Mouse (Mus musculus): Measurements from ENCODE around the gene Sugct.

Sugct gene

DNA sequence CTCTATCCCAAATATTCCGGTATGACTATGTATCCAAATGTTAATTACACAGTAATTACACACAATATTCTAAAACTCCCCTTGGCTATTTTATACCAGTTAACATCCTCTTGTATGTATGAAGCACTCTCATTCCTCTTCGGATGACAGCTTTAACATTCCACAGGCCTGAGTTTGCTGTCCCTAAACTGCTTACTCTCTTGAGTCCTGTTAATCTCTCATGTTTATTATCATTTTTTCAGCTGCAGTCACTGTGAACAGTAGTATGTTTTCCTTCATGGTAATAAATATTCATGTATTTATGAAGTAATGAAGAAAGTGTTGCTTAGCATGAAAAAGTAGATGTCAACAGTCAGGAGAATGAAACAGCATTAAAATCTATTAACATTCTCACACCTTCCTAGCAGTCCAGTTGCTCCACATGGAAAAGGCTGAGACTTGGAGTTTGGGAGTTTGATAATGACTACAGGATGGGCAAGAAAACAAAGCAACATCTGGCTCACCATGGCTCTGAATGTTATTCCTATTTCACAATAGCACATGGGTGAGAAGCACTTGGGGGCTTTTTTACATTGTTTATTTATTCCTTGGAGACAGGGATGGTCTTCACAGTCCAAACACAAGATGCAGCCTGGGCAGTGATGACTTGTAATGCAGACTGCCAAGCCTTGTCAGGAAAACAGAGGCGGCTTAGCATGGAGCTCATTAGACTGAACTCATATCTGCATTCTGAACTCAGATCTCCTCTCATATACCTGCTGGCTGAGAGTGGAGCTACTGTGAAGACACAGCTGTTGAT is 651.7 kb downstream of the Sugct start:
- DNase-seq (ENCODE audit: extremely low read depth, insufficient read length, low spot score): no peak

GRCm38 (mm10) chr13:17042332-17042731 is 653.0 kb downstream of the Sugct start:
- no peak for DNase-seq (ENCODE audit: extremely low read depth, insufficient read length, low spot score)

DNA sequence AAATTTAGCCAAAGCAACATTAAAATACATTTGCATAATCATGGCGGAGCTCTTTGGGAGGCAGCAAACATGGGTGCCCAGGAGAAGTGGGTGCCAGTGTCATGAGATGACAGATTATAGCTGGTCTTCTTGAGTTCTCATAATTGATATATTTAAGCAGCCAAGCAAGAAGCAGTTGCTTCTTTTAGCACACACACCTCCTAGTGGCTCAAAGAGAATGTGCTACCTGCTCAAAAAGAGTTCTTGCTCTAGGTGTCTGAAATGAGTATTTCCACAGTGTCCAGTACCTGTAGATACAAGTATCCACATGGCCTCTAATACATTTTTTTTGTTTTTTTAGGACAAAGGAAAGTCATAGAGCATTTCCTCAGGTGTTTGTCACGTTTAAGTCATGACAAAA is 655.6 kb downstream of the Sugct start:
- no peak for DNase-seq (ENCODE audit: extremely low read depth, insufficient read length, low spot score)

- no peak for DNase-seq (ENCODE audit: extremely low read depth, insufficient read length, low spot score)
Measured at GRCm38 (mm10) chr13:17038341-17038740, 657.0 kb downstream of the Sugct start.

- no peak for DNase-seq (ENCODE audit: extremely low read depth, insufficient read length, low spot score)
Measured at GRCm38 (mm10) chr13:17037899-17038298, 657.5 kb downstream of the Sugct start.

DNA sequence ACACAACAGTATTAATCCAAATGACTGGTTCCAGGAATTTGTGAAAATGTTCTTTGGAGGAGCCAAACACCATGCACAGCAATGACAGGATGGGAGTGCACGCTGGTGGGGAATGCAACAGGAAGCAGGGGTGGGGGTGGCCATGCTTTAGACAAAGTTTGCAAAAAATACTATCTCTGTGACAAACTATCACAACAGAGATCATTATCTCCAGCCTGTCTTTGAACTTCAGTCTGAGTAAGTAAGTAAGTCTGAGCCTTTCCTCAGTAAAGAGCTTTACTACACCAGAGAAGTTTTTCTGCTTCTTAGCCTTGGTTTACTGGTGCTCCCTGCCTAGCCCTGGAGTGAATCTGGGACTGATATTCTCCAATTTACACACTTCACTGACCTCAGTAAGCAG is 664.6 kb downstream of the Sugct start:
- no peak for DNase-seq (ENCODE audit: extremely low read depth, insufficient read length, low spot score)

GRCm38 (mm10) chr13:17028595-17028994 is 666.8 kb downstream of the Sugct start:
- peak; percentile 57 for DNase-seq (ENCODE audit: extremely low read depth, insufficient read length, low spot score)

DNA sequence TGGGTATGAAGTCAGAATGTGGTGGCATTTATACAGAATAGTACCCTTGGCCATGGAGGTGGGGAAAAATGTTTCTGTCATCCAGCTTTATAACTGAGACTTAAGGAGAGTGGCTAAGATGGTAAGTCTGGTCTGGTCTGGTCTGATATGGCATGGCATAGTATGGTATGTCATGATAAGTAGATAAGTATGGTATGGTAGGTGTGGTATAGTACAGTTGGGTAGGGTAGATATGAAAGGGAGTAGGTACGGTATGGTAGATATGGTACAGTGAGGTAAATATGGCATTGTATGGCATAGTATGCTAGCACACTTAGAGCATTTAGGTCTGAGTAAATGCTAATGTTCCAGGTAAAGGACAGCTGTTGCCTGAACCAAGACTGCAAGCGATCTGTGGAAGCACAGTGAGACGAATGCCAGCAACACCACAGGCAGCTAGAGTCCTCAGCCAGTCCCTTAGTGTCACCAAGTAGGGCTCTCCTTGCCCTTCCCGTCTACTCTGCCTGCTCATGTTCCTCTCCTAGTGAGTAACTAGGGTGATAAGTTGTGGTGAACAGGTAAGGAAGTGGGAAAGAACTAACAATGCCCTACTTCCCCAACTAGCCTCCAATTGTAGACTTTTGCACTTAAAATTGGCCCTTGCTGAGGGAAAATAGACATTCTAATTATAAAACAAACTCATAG is 667.4 kb downstream of the Sugct start:
- no peak for DNase-seq (ENCODE audit: extremely low read depth, insufficient read length, low spot score)

DNA sequence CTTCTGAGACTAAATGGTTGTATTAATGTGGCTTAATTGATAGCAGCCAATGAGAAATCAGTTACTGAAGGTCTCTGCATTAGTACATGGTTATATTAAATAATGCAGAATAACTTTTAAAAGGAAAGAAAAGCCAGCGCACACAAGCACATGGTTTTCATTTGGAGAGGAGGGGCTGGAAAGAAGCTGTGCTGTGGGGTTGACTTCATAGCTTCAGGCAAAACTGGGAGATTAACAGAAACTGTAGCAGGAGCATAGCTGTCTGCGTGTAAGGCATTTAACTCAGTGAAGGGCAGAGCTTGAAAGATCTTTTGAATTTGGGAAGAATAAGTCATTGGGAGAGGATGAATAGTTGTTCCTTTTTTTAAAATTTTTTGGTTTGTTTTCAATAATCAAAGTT is 668.4 kb downstream of the Sugct start:
- no peak for DNase-seq (ENCODE audit: extremely low read depth, insufficient read length, low spot score)

DNA sequence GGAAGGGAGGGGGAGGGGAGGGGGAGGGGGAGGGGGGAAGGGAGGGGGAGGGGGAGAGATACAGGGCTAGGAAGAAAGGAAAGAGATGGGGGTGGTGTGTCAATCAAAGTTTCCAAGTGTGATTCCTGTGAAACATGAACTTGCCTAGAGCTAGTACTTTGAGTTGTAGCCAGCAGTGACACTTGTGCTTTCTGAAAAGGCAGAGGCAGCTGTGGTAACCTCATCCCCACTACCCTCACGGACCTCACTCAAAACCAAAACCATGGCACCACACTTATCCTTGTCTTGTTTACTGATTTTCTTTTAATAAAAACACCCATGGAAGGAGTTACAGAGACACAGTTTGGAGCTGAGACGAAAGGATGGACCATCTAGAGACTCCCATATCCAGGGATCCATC is 698.9 kb downstream of the Sugct start:
- DNase-seq (ENCODE audit: extremely low read depth, insufficient read length, low spot score): no peak

GRCm38 (mm10) chr13:16995321-16995720 is 700.0 kb downstream of the Sugct start:
- no peak for DNase-seq (ENCODE audit: extremely low read depth, insufficient read length, low spot score)

GRCm38 (mm10) chr13:16977743-16978142 is 717.6 kb downstream of the Sugct start:
- DNase-seq (ENCODE audit: extremely low read depth, insufficient read length, low spot score): no peak

GRCm38 (mm10) chr13:16971277-16971676 is 724.1 kb downstream of the Sugct start:
- no peak for DNase-seq (ENCODE audit: extremely low read depth, insufficient read length, low spot score)

DNA sequence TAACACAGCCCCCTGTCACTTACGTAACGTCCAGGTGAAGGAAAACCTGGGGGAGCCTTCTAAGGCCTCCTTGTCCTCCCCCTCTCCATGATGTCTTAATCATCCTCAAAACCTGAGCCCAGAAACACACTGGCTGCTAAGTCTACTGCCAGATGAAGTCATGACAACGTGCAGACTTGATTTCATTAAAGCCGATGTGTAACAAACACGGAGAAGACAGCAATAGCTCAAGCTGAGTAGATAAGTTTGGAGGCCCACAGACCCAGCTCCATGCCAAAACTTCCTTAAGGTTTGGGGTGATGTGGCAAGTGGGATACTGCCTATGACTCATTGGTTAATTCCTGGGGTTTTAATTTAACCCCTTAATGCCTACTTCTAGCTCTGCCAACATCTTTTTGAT is 726.4 kb downstream of the Sugct start:
- no peak for DNase-seq (ENCODE audit: extremely low read depth, insufficient read length, low spot score)

DNA sequence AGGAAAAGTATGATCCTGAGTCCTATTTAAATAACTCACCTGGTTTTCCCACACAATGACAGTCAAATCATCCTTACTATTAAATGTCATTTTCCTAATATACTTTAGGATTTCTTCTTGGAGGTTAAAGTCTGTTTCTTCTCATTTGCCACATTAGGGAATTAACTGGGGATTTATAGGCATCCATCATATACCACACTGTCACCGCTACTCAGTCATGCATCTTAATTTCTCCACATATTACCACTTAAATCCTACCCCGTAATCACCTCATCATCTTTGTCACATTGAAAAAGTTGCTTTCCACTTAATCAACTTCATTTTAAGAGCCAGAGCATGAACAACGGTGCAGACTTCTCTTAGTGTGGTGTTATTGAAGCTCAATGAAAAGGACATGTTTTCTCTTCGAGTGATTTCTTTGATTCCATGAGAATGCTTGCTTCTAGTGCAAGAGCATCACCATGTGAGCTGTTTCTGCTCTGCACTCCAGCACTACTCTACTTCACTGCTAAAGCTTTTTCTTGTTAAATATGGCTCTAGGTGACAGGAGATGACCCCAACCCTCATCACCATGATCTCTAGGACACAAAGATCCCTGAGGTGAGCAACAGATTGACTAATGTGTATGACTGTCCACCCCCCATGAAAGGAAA is 730.4 kb downstream of the Sugct start:
- no peak for DNase-seq (ENCODE audit: extremely low read depth, insufficient read length, low spot score)

DNA sequence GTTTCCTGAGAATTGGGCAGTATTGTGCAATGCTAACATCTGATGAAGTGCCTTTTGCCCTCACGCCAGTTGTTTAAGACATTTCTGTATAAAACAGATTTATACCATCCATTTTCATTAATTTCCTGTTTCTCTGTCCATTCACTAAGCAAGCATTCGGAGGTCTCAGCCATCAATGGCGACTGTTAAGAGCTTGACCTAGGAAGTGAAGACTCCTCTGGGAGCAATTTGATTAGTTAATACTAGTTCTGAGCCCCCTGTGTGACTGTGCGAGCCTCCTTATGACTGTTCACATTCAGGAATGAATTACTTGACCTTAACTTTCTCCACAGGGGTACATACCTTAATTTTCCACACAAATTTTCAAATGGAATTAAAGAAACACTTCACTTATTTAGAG is 743.3 kb downstream of the Sugct start:
- no peak for DNase-seq (ENCODE audit: extremely low read depth, insufficient read length, low spot score)

GRCm38 (mm10) chr13:16939466-16939811 is 755.9 kb downstream of the Sugct start:
- no peak for DNase-seq (ENCODE audit: extremely low read depth, insufficient read length, low spot score)

DNA sequence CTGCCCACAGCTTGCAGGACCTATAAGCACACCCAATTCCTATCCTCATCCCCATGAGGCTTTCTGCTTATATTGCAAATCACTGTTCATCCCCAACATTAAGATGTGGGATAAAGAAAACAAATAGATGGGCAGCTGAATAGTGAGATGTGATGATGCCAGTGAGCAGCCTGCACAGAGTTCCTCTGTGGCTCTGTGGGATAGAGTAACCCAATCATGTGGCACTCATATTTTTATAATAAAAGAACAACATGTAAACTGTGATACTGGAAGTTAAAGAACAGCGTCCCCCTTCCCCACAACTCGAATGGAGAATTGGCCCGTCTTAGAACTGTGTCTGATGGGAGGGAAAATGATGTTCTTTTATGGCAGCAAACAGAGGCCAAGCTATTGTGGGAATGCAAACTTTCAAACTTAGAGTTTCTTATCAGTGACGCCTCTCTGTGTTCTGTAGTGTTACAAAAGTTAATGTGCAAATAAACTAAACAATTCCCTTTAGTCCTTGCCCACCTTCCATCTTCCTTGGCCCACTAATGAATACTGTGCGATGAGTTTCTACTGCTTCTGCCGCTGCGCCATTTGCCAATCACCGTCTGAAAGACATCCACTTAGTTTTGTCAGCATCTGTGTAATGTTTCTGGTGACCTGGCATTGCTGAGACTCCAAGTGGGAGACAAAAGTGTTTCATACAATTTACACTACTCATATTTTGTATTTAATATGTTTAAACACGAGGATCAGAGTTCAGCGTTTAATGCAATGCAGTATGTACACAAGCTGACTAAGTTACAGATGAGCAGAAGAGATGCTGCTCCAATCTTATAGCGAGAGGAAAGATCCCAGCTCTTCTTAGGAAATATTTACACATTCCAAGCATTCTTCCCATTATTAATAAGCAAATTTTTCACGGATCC is 756.5 kb downstream of the Sugct start:
- no peak for DNase-seq (ENCODE audit: extremely low read depth, insufficient read length, low spot score)

DNA sequence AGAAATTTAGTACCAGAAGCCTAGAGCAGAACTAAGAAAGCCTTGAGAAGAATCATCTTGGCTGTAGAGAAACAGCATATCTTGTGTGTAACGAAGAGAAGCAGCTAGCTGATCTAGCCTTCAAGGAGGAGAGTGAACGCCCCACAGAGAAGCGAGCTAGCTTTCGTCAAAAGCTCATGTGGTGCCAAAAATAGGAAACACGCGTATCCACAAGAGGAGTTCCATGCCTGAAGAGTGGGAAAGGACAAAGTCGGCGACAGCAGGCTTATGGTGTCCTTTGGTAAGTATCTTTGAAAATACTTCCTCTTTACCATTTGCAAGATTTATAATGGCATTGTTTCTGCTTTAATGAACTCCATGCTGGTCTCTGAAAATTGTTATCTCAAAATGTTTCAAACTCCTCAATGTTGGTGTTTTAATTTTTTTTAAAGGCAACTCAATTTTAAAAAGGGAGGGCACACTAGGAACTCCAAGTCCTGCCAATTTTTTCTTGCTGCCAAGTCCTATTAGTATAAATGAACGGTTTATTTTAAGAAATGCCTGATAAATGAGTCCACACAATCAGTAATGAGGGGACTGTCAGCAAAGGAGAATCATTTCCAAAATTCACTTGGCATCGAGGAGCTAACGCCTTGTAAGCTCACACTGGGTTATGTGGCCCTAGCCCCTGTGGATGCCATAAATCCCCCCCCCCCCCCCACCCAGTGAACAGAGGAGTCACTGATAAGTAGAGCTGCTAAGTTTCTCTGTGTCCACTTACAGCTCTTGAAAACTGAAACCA is 757.7 kb downstream of the Sugct start:
- no peak for DNase-seq (ENCODE audit: extremely low read depth, insufficient read length, low spot score)

DNA sequence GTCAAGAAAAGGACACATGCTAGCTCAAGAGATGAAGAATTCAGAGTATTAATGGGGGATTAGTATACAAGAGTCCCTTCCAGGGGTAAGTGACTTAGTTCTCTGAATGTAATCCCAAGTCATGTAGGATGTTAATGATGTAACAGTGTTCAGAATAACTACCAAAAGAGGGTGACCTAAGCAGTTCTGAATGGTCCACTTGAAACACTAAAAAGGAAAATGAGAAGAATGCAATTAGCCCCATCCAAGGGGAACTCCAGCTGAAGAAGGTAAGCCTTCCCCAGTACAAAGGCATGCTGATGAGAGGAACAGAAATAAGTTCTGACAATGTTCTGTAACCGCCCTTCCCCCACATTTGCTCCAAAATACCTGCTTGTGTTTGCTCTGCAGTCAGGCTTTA is 760.3 kb downstream of the Sugct start:
- no peak for DNase-seq (ENCODE audit: extremely low read depth, insufficient read length, low spot score)
